In genomic region chr12:39729255-39729654, GRCm38 (mm10) we compare ENCODE assay signal across 22 mouse cellular contexts.
"Had no signal": no experiment of that assay in that cellular context is flagged by ENCODE, and none has a peak within 500 bp of the region (broad histone marks: within the 10 kb centered on the region; RNA-seq: fewer than 3 reads in every experiment).

No protein-coding gene starts in this region.

- DNase-seq: heart, postnatal 10 days; heart, postnatal 14 days; heart, postnatal 36 days; heart, postnatal 4 days; kidney, adult 11 months; kidney, adult 18-20 months; kidney, adult 2 months; kidney, adult 8-10 months; kidney, adult 9 months; kidney, postnatal 10 days; kidney, postnatal 14 days; kidney, postnatal 25 days; kidney, postnatal 36 days; kidney, postnatal 4 days; layer of hippocampus, adult 9-11 months; layer of hippocampus, postnatal 36 days had no signal

- ATAC-seq: hindbrain, embryonic 16.5 days; hindbrain, postnatal 0 days; inflammation-experienced regulatory T-cells, adult 6 months; intestine, embryonic 15.5 days; intestine, embryonic 16.5 days; intestine, postnatal 0 days had no signal
